Mouse (Mus musculus) thymus, adult 2 months (tissue): ENCODE results near the gene Rps6ka2.

Source experiments
- CTCF ChIP-seq: fragments of 200-500 bp; IDR thresholded peaks from 2 replicates; pipeline ENCODE4 v1.5.1; 2012; ENCODE audit warnings: mild to moderate bottlenecking, control low read depth, low read length, moderate library complexity, borderline replicate concordance; ENCODE audit not compliant: control insufficient read depth, poor library complexity, insufficient read depth; ENCODE audit errors: extremely low read depth
- POLR2A ChIP-seq: fragments of 200-500 bp; IDR thresholded peaks from 2 replicates; pipeline ENCODE4 v1.6.1; 2012; ENCODE audit warnings: mild to moderate bottlenecking, low read length, control low read depth, moderate library complexity; ENCODE audit not compliant: control insufficient read depth, poor library complexity, insufficient read depth; ENCODE audit errors: extremely low read depth

DNA sequence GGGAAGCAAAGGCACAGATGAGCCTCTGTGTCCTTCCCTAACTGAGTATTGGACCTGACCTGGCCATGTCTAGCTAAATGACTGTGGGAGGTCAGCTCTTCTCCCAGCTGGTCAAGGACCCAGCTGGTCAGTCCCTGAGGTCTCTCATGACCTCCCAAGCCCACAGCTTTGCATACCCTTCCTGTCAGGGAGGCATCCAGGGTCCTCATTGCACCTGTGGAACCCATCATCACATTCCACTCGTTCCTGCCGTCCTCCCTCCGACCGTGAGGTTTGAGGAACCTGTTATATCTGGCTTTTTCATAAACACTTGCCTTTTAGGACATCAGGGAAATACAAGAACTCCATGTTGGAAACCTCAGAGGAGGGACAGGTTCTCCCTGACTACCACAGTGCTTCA is 95.4 kb downstream of the Rps6ka2 start:
- TF ChIP-seq POLR2A (no peak), CTCF (no peak)
